Mouse (Mus musculus): ENCODE results near the gene Glra2.
"Not testable (repeated sequence)": the region's sequence is repeated elsewhere in the genome, so short reads cannot be mapped to it uniquely, and the experiment has no call there.

Gene Glra2

GRCm38 (mm10) chrX:165326939-165327698 lies at the start of gene Glra2:
Glra2 (minus strand) TSS chrX:165327393.
- DNase-seq (ENCODE audit: low spot score), result no peak

DNA sequence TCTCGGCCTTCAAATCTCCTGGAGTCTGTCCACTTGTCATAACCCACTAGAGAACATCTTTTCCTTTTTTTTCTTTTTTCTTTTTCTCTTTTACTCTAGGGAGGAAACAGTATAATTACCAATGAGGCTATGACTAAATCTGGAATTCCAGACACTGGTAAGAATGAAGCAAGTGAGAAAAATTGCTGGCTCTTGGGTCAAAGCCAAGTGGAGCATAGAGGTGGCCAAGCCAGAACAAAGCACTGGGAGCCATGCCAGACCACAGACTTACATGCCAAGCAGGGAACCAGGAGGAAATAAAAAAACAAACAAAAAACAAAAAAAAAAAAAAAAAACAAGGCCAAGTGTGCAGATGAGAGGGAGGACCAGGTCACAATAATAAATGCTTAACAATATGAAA lies 35.6 kb upstream of the Glra2 start:
- DNase-seq (ENCODE audit: low spot score), result no peak

GRCm38 (mm10) chrX:165344611-165345010 lies 17.4 kb upstream of the Glra2 start:
- no peak for DNase-seq (ENCODE audit: low spot score)

DNA sequence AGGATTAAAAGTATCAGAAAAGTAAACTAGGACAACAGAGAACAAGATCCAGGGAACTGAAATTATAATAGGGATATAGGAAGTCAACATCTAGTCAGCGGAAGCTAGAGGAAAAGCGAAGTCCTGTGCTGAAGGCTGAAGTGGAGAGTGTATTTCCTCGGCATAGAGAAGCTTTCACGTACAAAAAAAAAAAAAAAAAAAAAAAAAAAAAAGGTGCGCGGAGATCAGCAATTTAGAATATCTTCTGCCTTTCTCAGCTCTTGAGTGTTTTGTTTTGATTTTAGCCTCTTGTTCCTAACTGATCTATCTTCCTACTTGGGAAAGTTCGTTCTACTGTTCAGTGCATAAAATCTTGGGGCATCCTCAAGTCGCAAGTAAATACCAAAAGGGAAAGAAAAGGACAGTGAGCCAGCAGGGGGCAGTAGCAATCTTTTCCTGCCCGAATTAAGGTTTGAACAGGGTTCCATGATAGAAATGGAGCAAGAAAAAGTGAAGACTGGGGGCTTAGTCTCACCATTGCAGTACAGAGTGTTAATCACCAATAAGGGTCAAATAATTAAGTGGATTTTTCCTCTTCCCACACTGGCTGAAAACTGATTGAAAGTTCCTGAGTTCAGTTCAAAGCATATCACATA lies 623 bp upstream of the Glra2 start:
- DNase-seq (ENCODE audit: low spot score), result no peak

GRCm38 (mm10) chrX:165193550-165193949 lies 133.6 kb downstream of the Glra2 start:
- no peak for DNase-seq (ENCODE audit: low spot score)

GRCm38 (mm10) chrX:165191170-165191569 lies 136.0 kb downstream of the Glra2 start:
- DNase-seq (ENCODE audit: low spot score), result no peak

DNA sequence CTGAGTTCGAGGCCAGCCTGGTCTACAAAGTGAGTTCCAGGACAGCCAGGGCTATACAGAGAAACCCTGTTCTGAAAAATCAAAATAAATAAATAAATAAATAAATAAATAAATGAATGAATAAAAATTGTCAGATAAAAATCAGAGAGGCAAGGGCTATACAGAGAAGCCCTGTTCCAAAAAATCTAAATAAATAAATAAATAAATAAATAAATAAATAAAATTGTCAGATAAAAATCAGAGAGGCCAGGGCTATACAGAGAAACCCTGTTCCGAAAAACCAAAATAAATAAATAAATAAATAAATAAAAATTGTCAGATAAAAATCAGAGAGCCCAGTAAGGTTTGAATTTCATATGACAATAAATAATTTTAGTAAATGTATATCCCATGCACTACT lies 144.2 kb downstream of the Glra2 start:
- DNase-seq (ENCODE audit: low spot score), result not testable (repeated sequence)

- no peak for DNase-seq (ENCODE audit: low spot score)
These were observed 170.6 kb downstream of the Glra2 start for GRCm38 (mm10) chrX:165156549-165156948.

GRCm38 (mm10) chrX:165104171-165104570 lies 223.0 kb downstream of the Glra2 start:
- DNase-seq (ENCODE audit: low spot score), result no peak
